Mouse (Mus musculus) CH12.LX (cell line): ENCODE results near the gene Cabin1. TPM values are rescaled to one million over a fixed set of nuclear protein-coding genes. Genes with fewer than 3 reads are reported as not detected.

Experiments used
- DNase-seq: peaks from one replicate; pipeline ENCODE4 v3.0.0-alpha.2; 2013; ENCODE audit errors: extremely low read depth
- H3K27ac ChIP-seq: 2 replicates; pipeline ENCODE4 v1.5.1; 2012; ENCODE audit warnings: low read depth, mild to moderate bottlenecking, control low read depth, moderate library complexity; ENCODE audit not compliant: insufficient read depth
- H3K27me3 ChIP-seq: replicated peaks from 2 replicates; pipeline ENCODE3; 2012; ENCODE audit warnings: inconsistent platforms
- H3K36me3 ChIP-seq, 2 experiments: replicated peaks in 1 of 2; 2 replicates each; pipeline versions ENCODE3 to v1.6.1; 2012; ENCODE audit warnings: inconsistent platforms in 1 of 2, low read length in 1 of 2, mild to moderate bottlenecking in 1 of 2, mixed read lengths in 1 of 2, moderate library complexity in 1 of 2; ENCODE audit not compliant: control insufficient read depth in 1 of 2, insufficient read depth in 1 of 2
- H3K4me1 ChIP-seq, 2 experiments: 2 replicates each; pipeline ENCODE4 v1.6.1; 2012; ENCODE audit warnings: inconsistent platforms in 1 of 2, moderate library complexity in 1 of 2; ENCODE audit not compliant: insufficient read depth in 2 of 2, control insufficient read depth in 1 of 2
- H3K4me2 ChIP-seq: 2 replicates; pipeline ENCODE4 v1.6.1; 2012; ENCODE audit warnings: low read depth, mild to moderate bottlenecking, control low read depth; ENCODE audit not compliant: poor library complexity, insufficient read depth, severe bottlenecking
- H3K4me3 ChIP-seq, 3 experiments: fragments of 150-350 bp in 1 of 3; sonication (generic) in 1 of 3; replicated peaks in 1 of 3; 2 replicates each; pipeline versions ENCODE3 to v1.5.1; 2011 to 2012; ENCODE audit warnings: low read depth in 2 of 3, low read length in 2 of 3, mild to moderate bottlenecking in 2 of 3, moderate library complexity in 2 of 3, control low read depth in 1 of 3, improper control_type of control experiment in 1 of 3, inconsistent platforms in 1 of 3, mixed read lengths in 1 of 3; ENCODE audit not compliant: poor library complexity in 1 of 3
- H3K79me2 ChIP-seq: replicated peaks from 2 replicates; pipeline ENCODE4 v1.6.1; 2012; ENCODE audit warnings: mild to moderate bottlenecking, moderate library complexity; ENCODE audit not compliant: control insufficient read depth, poor library complexity, insufficient read depth, severe bottlenecking; ENCODE audit errors: extremely low read depth
- H3K9ac ChIP-seq: 2 replicates; pipeline ENCODE4 v1.6.1; 2012; ENCODE audit warnings: low read depth, mild to moderate bottlenecking, control low read depth, moderate library complexity; ENCODE audit not compliant: insufficient read depth
- H3K9me3 ChIP-seq: replicated peaks from 2 replicates; pipeline ENCODE3; 2012; ENCODE audit warnings: low read length, inconsistent platforms, mixed read lengths
- CHD2 ChIP-seq: IDR thresholded peaks from 2 replicates; pipeline ENCODE4 v1.6.1; 2011; ENCODE audit warnings: low read length, improper control_type of control experiment
- CTCF ChIP-seq, 2 experiments: IDR thresholded peaks in 1 of 2; conservative IDR thresholded peaks in 1 of 2; 2 replicates each; pipeline ENCODE4 v1.5.1; 2011 to 2012; ENCODE audit warnings: low read depth in 2 of 2, low read length in 2 of 2, improper control_type of control experiment in 1 of 2, inconsistent platforms in 1 of 2, mild to moderate bottlenecking in 1 of 2, moderate library complexity in 1 of 2
- IRF4 ChIP-seq: IDR thresholded peaks from 2 replicates; pipeline ENCODE4 v1.6.1; 2014; ENCODE audit warnings: low read depth, mild to moderate bottlenecking, inconsistent platforms, low read length, improper control_type of control experiment
- JUND ChIP-seq: conservative IDR thresholded peaks from 2 replicates; pipeline ENCODE4 v1.6.1; 2011; ENCODE audit warnings: low read depth, low read length, improper control_type of control experiment
- KAT2A ChIP-seq: IDR thresholded peaks from 2 replicates; pipeline ENCODE4 v1.6.1; 2012; ENCODE audit warnings: low read length, improper control_type of control experiment, inconsistent platforms; ENCODE audit not compliant: insufficient replicate concordance
- MAFK ChIP-seq: IDR thresholded peaks from 2 replicates; pipeline ENCODE4 v1.6.1; 2011; ENCODE audit warnings: low read length, improper control_type of control experiment; ENCODE audit not compliant: insufficient replicate concordance
- MAZ ChIP-seq: IDR thresholded peaks from 2 replicates; pipeline ENCODE4 v1.6.1; 2012; ENCODE audit warnings: low read depth, mild to moderate bottlenecking, inconsistent platforms, low read length, improper control_type of control experiment, moderate library complexity
- MXI1 ChIP-seq: IDR thresholded peaks from 2 replicates; pipeline ENCODE4 v1.6.1; 2011; ENCODE audit warnings: mild to moderate bottlenecking, low read depth, low read length, improper control_type of control experiment
- NELFE ChIP-seq: IDR thresholded peaks from 2 replicates; pipeline ENCODE4 v1.6.1; 2011; ENCODE audit warnings: low read depth, low read length, improper control_type of control experiment
- PAX5 ChIP-seq: IDR thresholded peaks from 2 replicates; pipeline ENCODE4 v1.6.1; 2012; ENCODE audit warnings: low read length, inconsistent platforms, mixed read lengths
- RAD21 ChIP-seq: IDR thresholded peaks from 2 replicates; pipeline ENCODE4 v1.6.1; 2011; ENCODE audit warnings: low read depth, mild to moderate bottlenecking, low read length, improper control_type of control experiment, moderate library complexity
- SMC3 ChIP-seq: IDR thresholded peaks from 2 replicates; pipeline ENCODE4 v1.6.1; 2011; ENCODE audit warnings: low read depth, low read length, improper control_type of control experiment
- TBP ChIP-seq: conservative IDR thresholded peaks from 2 replicates; pipeline ENCODE4 v1.6.1; 2011; ENCODE audit warnings: low read depth, low read length, improper control_type of control experiment
- ZMIZ1 ChIP-seq: IDR thresholded peaks from 2 replicates; pipeline ENCODE4 v1.6.1; 2012; ENCODE audit warnings: low read depth, mild to moderate bottlenecking, inconsistent platforms, low read length, improper control_type of control experiment
- dilution Hi-C: fragments of 300-500 bp; cut with MboI; formaldehyde crosslinking; loops from 2 replicates; pipeline ENCODE4 v1.14.3; 2020; ENCODE audit warnings: low sequenced_read_pairs; ENCODE audit not compliant: extremely low pct_unique_long_range_greater_than_20kb, extremely low pct_ligation_motif_present
- in situ Hi-C: fragments of 300-500 bp; cut with MboI; formaldehyde crosslinking; loops from 3 replicates; pipeline ENCODE4 v1.14.3; 2019; ENCODE audit warnings: low sequenced_read_pairs, low pct_ligation_motif_present, low pct_unique_long_range_greater_than_20kb, mixed read lengths
- polyA plus RNA-seq: library from polyadenylated mRNA; unstranded; fragments of >175 nt; gene quantifications from 2 replicates; pipeline ENCODE4 v1.2.1, GENCODE M21; 2012; ENCODE audit warnings: low read depth; ENCODE audit not compliant: insufficient read length
- total RNA-seq, 2 experiments: library from RNA; depleted of rRNA; stranded (reverse); fragments of 300-350 nt in 1 of 2; fragments of >200 nt in 1 of 2; gene quantifications; 2 replicates each; pipeline ENCODE4 v1.2.3; 2012 to 2014

Gene Cabin1
- total and polyA plus RNA-seq, 3 experiments: 12.0 to 46.0 (median 29.0) TPM

- Histone ChIP-seq H3K9ac (no peak overlapping the region), H3K27me3 (no peaks in the 10 kb centered on the region), H3K79me2 (no peaks in the 10 kb centered on the region), H3K4me3 (no peak overlapping the region), H3K36me3 (peaks cover 78 to 99% of the 10 kb centered on the region in 2 experiments), H3K4me2 (no peak overlapping the region), H3K4me1 (peaks cover 7 to 15% of the 10 kb centered on the region in 2 experiments), H3K9me3 (no peaks in the 10 kb centered on the region), H3K27ac (no peak overlapping the region)
- DNase-seq: no peak
- in situ Hi-C loops: no loop called here
- TF ChIP-seq IRF4 (no peak), JUND (no peak), MXI1 (no peak), CHD2 (no peak)
- dilution Hi-C loops: no loop called here
These were observed 54.9 kb downstream of the Cabin1 start for GRCm38 (mm10) chr10:75709261-75709660.

GRCm38 (mm10) chr10:75708633-75708992 lies 55.5 kb downstream of the Cabin1 start:
- no peaks in the 10 kb centered on the region for H3K79me2 ChIP-seq
- no peaks in the 10 kb centered on the region for H3K9me3 ChIP-seq
- H3K36me3 ChIP-seq: peaks cover 76 to 99% of the 10 kb centered on the region in 2 experiments
- in situ Hi-C loops (no loop called here), dilution Hi-C loops (no loop called here)
- no peak overlapping the region for H3K27ac ChIP-seq
- DNase-seq: no peak
- no peak overlapping the region for H3K9ac ChIP-seq
- no peak overlapping the region for H3K4me2 ChIP-seq
- peaks cover 7 to 15% of the 10 kb centered on the region in 2 experiments for H3K4me1 ChIP-seq
- no peak overlapping the region for H3K4me3 ChIP-seq
- no peaks in the 10 kb centered on the region for H3K27me3 ChIP-seq
- no peak for TF ChIP-seq NELFE
- no peak for TF ChIP-seq MAFK
- TF ChIP-seq SMC3: peak; percentile 42
- peak; percentile 16 for TF ChIP-seq RAD21
- TF ChIP-seq CTCF (conservative IDR thresholded peaks at IDR 0.05 in 1 of 2, IDR thresholded peaks at IDR 0.05 in 1 of 2; ENCODE audit: low read depth in 2 of 2, low read length in 2 of 2): peak in 1 of 2 experiments; percentile 55; a peak in 2 of 4 replicates
- TF ChIP-seq TBP: no peak
- TF ChIP-seq, all 38 proteins: peak for 3

- no peak overlapping the region for H3K27ac ChIP-seq
- DNase-seq: no peak
- peaks cover 7 to 15% of the 10 kb centered on the region in 2 experiments for H3K4me1 ChIP-seq
- no peak overlapping the region for H3K9ac ChIP-seq
- H3K27me3 ChIP-seq: no peaks in the 10 kb centered on the region
- in situ Hi-C loops: no loop called here
- dilution Hi-C loops: no loop called here
- TF ChIP-seq ZMIZ1: no peak
- TF ChIP-seq SMC3: no peak
- TF ChIP-seq CTCF (conservative IDR thresholded peaks at IDR 0.05 in 1 of 2, IDR thresholded peaks at IDR 0.05 in 1 of 2; ENCODE audit: low read depth in 2 of 2, low read length in 2 of 2): no peak
- TF ChIP-seq MAZ: no peak
- no peak for TF ChIP-seq KAT2A
- TF ChIP-seq TBP: no peak
- no peak for TF ChIP-seq PAX5
- H3K4me2 ChIP-seq: no peak overlapping the region
- no peaks in the 10 kb centered on the region for H3K9me3 ChIP-seq
- H3K4me3 ChIP-seq: no peak overlapping the region
- no peaks in the 10 kb centered on the region; the same call in 1 of the 2 replicates for H3K79me2 ChIP-seq
- H3K36me3 ChIP-seq: peaks cover 74 to 99% of the 10 kb centered on the region in 2 experiments
These were observed 56.1 kb downstream of the Cabin1 start for GRCm38 (mm10) chr10:75707901-75708632.
